Mouse (Mus musculus) ES-E14 (cell line): Measurements from ENCODE around the gene Rpl26. TPM values are rescaled to one million over a fixed set of nuclear protein-coding genes. Genes with fewer than 3 reads are reported as not detected.

ENCODE experiments used
- DNase-seq: peaks from one replicate; pipeline ENCODE4 v3.0.0-alpha.2; 2013; ENCODE audit warnings: low read depth, low spot score
- H3K27ac ChIP-seq: 2 replicates; pipeline ENCODE4 v1.5.1; 2012; ENCODE audit warnings: low read depth, mild to moderate bottlenecking, low read length, moderate library complexity, mixed read lengths; ENCODE audit not compliant: poor library complexity, insufficient read depth, severe bottlenecking
- H3K36me3 ChIP-seq: 2 replicates; pipeline ENCODE4 v1.6.1; 2012; ENCODE audit warnings: mild to moderate bottlenecking, low read length, moderate library complexity, mixed read lengths; ENCODE audit not compliant: control insufficient read depth, poor library complexity, insufficient read depth, severe bottlenecking
- H3K4me1 ChIP-seq, 2 experiments: fragments of 150-350 bp in 1 of 2; sonication (generic) in 1 of 2; 2 replicates each; pipeline ENCODE4 v1.6.1; 2012; ENCODE audit warnings: low read length in 2 of 2, mild to moderate bottlenecking in 1 of 2, mixed read lengths in 1 of 2; ENCODE audit not compliant: control insufficient read depth in 2 of 2, insufficient read depth in 2 of 2, poor library complexity in 1 of 2
- H3K4me3 ChIP-seq, 2 experiments: fragments of 150-350 bp in 1 of 2; sonication (generic) in 1 of 2; 2 replicates each; pipeline ENCODE4 v1.5.1; 2012; ENCODE audit warnings: low read length in 2 of 2, low read depth in 1 of 2, mild to moderate bottlenecking in 1 of 2, mixed read lengths in 1 of 2; ENCODE audit not compliant: insufficient read depth in 1 of 2, poor library complexity in 1 of 2, severe bottlenecking in 1 of 2
- H3K9ac ChIP-seq: 2 replicates; pipeline ENCODE4 v1.6.1; 2012; ENCODE audit warnings: low read depth, mild to moderate bottlenecking, low read length, mixed read lengths; ENCODE audit not compliant: poor library complexity, insufficient read depth, severe bottlenecking
- H3K9me3 ChIP-seq: fragments of 150-350 bp; sonication (generic); 2 replicates; pipeline ENCODE4 v1.6.1; 2012; ENCODE audit warnings: low read depth, mild to moderate bottlenecking, low read length; ENCODE audit not compliant: control insufficient read depth, insufficient read depth
- CHD2 ChIP-seq: IDR thresholded peaks from 2 replicates; pipeline ENCODE4 v1.6.1; 2014; ENCODE audit warnings: mild to moderate bottlenecking, low read depth, low read length, inconsistent platforms
- HCFC1 ChIP-seq: IDR thresholded peaks from 2 replicates; pipeline ENCODE4 v1.6.1; 2012; ENCODE audit warnings: low read length, inconsistent platforms, borderline replicate concordance; ENCODE audit not compliant: insufficient read depth
- MAFK ChIP-seq: IDR thresholded peaks from 2 replicates; pipeline ENCODE4 v1.6.1; 2014; ENCODE audit warnings: mild to moderate bottlenecking, low read depth, low read length, inconsistent platforms; ENCODE audit not compliant: insufficient read depth
- ZC3H11A ChIP-seq: IDR thresholded peaks from 2 replicates; pipeline ENCODE4 v1.6.1; 2012; ENCODE audit warnings: low read depth, mild to moderate bottlenecking, inconsistent platforms, low read length, borderline replicate concordance
- ZNF384 ChIP-seq: IDR thresholded peaks from 2 replicates; pipeline ENCODE4 v1.6.1; 2012; ENCODE audit warnings: low read depth, low read length, inconsistent platforms
- in situ Hi-C, 2 experiments: fragments of 600-800 bp; cut with MboI; formaldehyde crosslinking; loops; one replicate each; pipeline ENCODE4 v1.15.1; 2025; ENCODE audit warnings: low sequenced_read_pairs in 2 of 2, inconsistent platforms in 1 of 2; ENCODE audit not compliant: unreplicated experiment in 2 of 2
- total RNA-seq: library from RNA; depleted of rRNA; stranded (reverse); fragments of 300-350 nt; gene quantifications from 2 replicates; pipeline ENCODE4 v1.2.3, GENCODE M21; 2012; rRNA removed

Gene Rpl26
- total RNA-seq, 1 experiment, result 2,753 TPM

- H3K36me3 ChIP-seq, result peaks cover 2% of the 10 kb centered on the region; the same call in 1 of the 2 replicates
- no peaks in the 10 kb centered on the region for H3K9me3 ChIP-seq
- H3K4me3 ChIP-seq, result peak overlapping the region; percentile 58 to 73
- TF ChIP-seq CHD2, result no peak
- no peak for TF ChIP-seq HCFC1
- TF ChIP-seq MAFK, result no peak
- TF ChIP-seq ZC3H11A, result no peak
- TF ChIP-seq ZNF384, result no peak
- in situ Hi-C loops, result no loop called here
- H3K27ac ChIP-seq, result no peak overlapping the region
- H3K4me1 ChIP-seq, result peaks cover 3 to 17% of the 10 kb centered on the region in 2 experiments; a peak in 3 of 4 replicates
- H3K9ac ChIP-seq, result peak overlapping the region; percentile 52
- DNase-seq, result no peak
Observed at GRCm38 (mm10) chr11:68954408-68954807, 53.0 kb downstream of the Rpl26 start.

- in situ Hi-C loops, result no loop called here
- no peak for DNase-seq
- Histone ChIP-seq H3K4me3 (no peak overlapping the region), H3K9me3 (no peaks in the 10 kb centered on the region), H3K36me3 (no peaks in the 10 kb centered on the region; the same call in 1 of the 2 replicates), H3K27ac (no peak overlapping the region), H3K4me1 (peaks cover 3 to 17% of the 10 kb centered on the region in 2 experiments; a peak in 3 of 4 replicates), H3K9ac (no peak overlapping the region)
- TF ChIP-seq MAFK (no peak), ZNF384 (no peak), ZC3H11A (no peak), HCFC1 (no peak), CHD2 (no peak)
Observed at GRCm38 (mm10) chr11:68955473-68955872, 54.1 kb downstream of the Rpl26 start.

- H3K4me3 ChIP-seq, result 0 out of 4 replicates have a peak overlapping the region, but pooled peaks have one; percentile 37 to 61
- peak overlapping the region; percentile 41; the same call in 1 of the 2 replicates for H3K9ac ChIP-seq
- H3K27ac ChIP-seq, result no peak overlapping the region
- H3K9me3 ChIP-seq, result no peaks in the 10 kb centered on the region
- DNase-seq, result no peak
- peaks cover 3 to 17% of the 10 kb centered on the region in 2 experiments; a peak in 3 of 4 replicates for H3K4me1 ChIP-seq
- in situ Hi-C loops, result no loop called here
- no peaks in the 10 kb centered on the region; the same call in 1 of the 2 replicates for H3K36me3 ChIP-seq
- TF ChIP-seq MAFK (no peak), ZNF384 (no peak)
Observed at GRCm38 (mm10) chr11:68956107-68956506, 54.7 kb downstream of the Rpl26 start.

Other genes with a start within 250 kb of the Rpl26 start
- 74.6 and 107 TPM in 2 replicates for gene Myh10, start 210.0 kb upstream of the Rpl26 start, total RNA-seq
- gene Ndel1, start 29.7 kb upstream of the Rpl26 start, total RNA-seq, result 24.9 and 40.1 TPM in 2 replicates
- gene Rnf222, start 13.0 kb upstream of the Rpl26 start, total RNA-seq, result 0.09 TPM in 1 of 2 replicates, not detected in the other
- gene Odf4, start 25.5 kb downstream of the Rpl26 start, total RNA-seq, result not detected in 2 replicates
- gene Arhgef15, start 55.9 kb downstream of the Rpl26 start, total RNA-seq, result 2.5 and 3.1 TPM in 2 replicates
- gene Slc25a35, start 66.5 kb downstream of the Rpl26 start, total RNA-seq, result 2.7 and 3.3 TPM in 2 replicates
- 90.7 and 107 TPM in 2 replicates for gene Rangrf, start 73.6 kb downstream of the Rpl26 start, total RNA-seq
- 119 and 149 TPM in 2 replicates for gene Pfas, start 106.9 kb downstream of the Rpl26 start, total RNA-seq
- gene Ctc1, start 114.3 kb downstream of the Rpl26 start, total RNA-seq, result 50.9 and 79.5 TPM in 2 replicates
- 71.7 and 81.1 TPM in 2 replicates for gene Aurkb, start 144.1 kb downstream of the Rpl26 start, total RNA-seq
- gene Borcs6, start 158.1 kb downstream of the Rpl26 start, total RNA-seq, result 4.5 and 6.2 TPM in 2 replicates
- gene Tmem107, start 169.2 kb downstream of the Rpl26 start, total RNA-seq, result 38.6 and 38.8 TPM in 2 replicates
- gene Vamp2, start 186.9 kb downstream of the Rpl26 start, total RNA-seq, result 7.1 and 9.0 TPM in 2 replicates
- gene Per1, start 193.6 kb downstream of the Rpl26 start, total RNA-seq, result 6.0 and 8.6 TPM in 2 replicates
- not detected in 2 replicates for gene Hes7, start 218.8 kb downstream of the Rpl26 start, total RNA-seq
- gene 9130213A22Rik, start 221.0 kb downstream of the Rpl26 start, total RNA-seq, result not detected in 2 replicates
- 0.49 and 1.4 TPM in 2 replicates for gene Aloxe3, start 224.3 kb downstream of the Rpl26 start, total RNA-seq